Mouse (Mus musculus): ENCODE data around the gene Timm13. TPM values are rescaled to one million over a fixed set of nuclear protein-coding genes. Genes with fewer than 3 reads are reported as not detected.

The Timm13 gene
- polyA plus RNA-seq, 1 experiment: 135 TPM

DNA sequence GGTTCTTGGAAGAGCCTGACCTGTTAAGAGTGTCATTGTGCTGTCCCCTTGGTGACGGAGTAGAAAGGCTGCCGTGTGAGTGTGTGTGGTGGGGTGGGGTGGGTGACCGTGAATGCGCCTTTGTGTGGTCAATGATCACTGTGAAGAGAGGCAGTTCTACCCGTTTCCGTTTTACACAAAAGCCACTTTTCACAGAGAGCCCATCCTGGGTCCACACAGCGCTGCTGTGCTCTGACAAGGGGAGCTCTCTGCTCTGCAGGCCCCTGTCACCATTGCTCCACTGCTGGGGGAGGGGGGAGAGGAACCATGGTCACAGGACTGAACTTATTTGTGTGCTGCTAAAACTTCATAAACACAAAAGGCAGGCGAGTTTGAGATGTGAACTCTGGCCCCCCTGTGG is 43.4 kb downstream of the Timm13 start:
- Histone ChIP-seq H3K27ac (ENCODE audit: insufficient read depth, low read length) (no peak overlapping the region), H3K36me3 (ENCODE audit: control insufficient read depth, insufficient read depth, low read length, poor library complexity, severe bottlenecking) (0 out of 2 replicates have a peak, but pooled peaks cover 3% of the 10 kb centered on the region), H3K4me3 (ENCODE audit: low read depth, low read length) (no peak overlapping the region), H3K27me3 (ENCODE audit: control insufficient read depth, insufficient read depth, low read length, poor library complexity, severe bottlenecking) (no peaks in the 10 kb centered on the region), H3K9me3 (replicated peaks; ENCODE audit: control insufficient read depth, insufficient read depth, low read length, poor library complexity, severe bottlenecking) (no peaks in the 10 kb centered on the region), H3K4me1 (ENCODE audit: control insufficient read depth, insufficient read depth, low read length) (no peaks in the 10 kb centered on the region), H3K9ac (ENCODE audit: low read depth, poor library complexity, severe bottlenecking) (no peak overlapping the region)
- no peak for TF ChIP-seq EP300 (IDR thresholded peaks at IDR 0.05; ENCODE audit: insufficient read depth, low read depth, low read length)
- no peak for TF ChIP-seq POLR2A (IDR thresholded peaks at IDR 0.05; ENCODE audit: insufficient read depth, low read length)
- no peak for TF ChIP-seq CTCF (IDR thresholded peaks at IDR 0.05; ENCODE audit: low read depth, low read length)

DNA sequence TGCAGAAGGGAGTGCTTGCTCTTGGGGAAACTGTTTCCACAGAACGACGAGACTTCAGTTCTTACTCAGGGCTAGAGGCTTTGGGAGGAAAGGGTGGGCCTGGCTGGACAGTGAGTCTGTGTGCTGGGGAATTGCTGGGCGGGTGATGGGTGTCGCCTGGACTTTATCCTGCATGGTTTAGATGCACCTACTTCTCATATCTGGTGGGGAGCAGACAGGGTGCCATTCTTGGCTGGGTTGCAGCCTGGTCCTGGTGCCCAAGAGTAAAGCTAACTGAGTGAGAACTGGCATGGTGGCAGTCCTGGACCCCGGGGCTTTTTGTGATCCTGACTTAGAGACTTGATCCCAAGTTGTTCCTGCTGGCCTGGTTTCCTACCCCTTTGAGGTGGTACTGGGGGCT is 43.9 kb downstream of the Timm13 start:
- H3K9ac ChIP-seq (ENCODE audit: low read depth, poor library complexity, severe bottlenecking): no peak overlapping the region
- H3K27ac ChIP-seq (ENCODE audit: insufficient read depth, low read length): no peak overlapping the region
- no peaks in the 10 kb centered on the region for H3K9me3 ChIP-seq (replicated peaks; ENCODE audit: control insufficient read depth, insufficient read depth, low read length, poor library complexity, severe bottlenecking)
- no peaks in the 10 kb centered on the region for H3K4me1 ChIP-seq (ENCODE audit: control insufficient read depth, insufficient read depth, low read length)
- TF ChIP-seq POLR2A (IDR thresholded peaks at IDR 0.05; ENCODE audit: insufficient read depth, low read length) (no peak), EP300 (IDR thresholded peaks at IDR 0.05; ENCODE audit: insufficient read depth, low read depth, low read length) (no peak), CTCF (IDR thresholded peaks at IDR 0.05; ENCODE audit: low read depth, low read length) (no peak)
- H3K27me3 ChIP-seq (ENCODE audit: control insufficient read depth, insufficient read depth, low read length, poor library complexity, severe bottlenecking): no peaks in the 10 kb centered on the region
- H3K4me3 ChIP-seq (ENCODE audit: low read depth, low read length): no peak overlapping the region
- 0 out of 2 replicates have a peak, but pooled peaks cover 3% of the 10 kb centered on the region for H3K36me3 ChIP-seq (ENCODE audit: control insufficient read depth, insufficient read depth, low read length, poor library complexity, severe bottlenecking)

DNA sequence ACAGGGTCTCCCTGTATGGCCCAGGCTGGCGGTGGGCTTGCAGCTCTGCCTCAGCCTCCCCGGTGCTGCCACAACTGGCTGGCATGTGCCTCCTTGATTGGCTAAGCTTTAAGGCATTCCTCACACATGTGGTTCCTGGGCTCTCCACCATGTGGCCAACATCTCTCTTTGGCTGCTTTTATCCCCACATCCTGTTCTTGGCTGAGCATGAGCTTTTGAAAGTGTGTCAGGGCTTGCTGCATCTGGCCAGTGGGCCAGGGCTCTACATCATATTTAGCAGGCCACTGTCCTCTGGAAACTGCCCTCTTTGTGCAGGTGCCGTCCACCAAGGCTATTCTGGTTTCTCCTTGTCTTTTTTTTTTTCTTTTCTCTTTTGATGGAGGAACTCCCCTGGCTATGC is 44.5 kb downstream of the Timm13 start:
- no peaks in the 10 kb centered on the region for H3K4me1 ChIP-seq (ENCODE audit: control insufficient read depth, insufficient read depth, low read length)
- TF ChIP-seq EP300 (IDR thresholded peaks at IDR 0.05; ENCODE audit: insufficient read depth, low read depth, low read length) (no peak), POLR2A (IDR thresholded peaks at IDR 0.05; ENCODE audit: insufficient read depth, low read length) (no peak), CTCF (IDR thresholded peaks at IDR 0.05; ENCODE audit: low read depth, low read length) (no peak)
- no peak overlapping the region for H3K9ac ChIP-seq (ENCODE audit: low read depth, poor library complexity, severe bottlenecking)
- H3K9me3 ChIP-seq (replicated peaks; ENCODE audit: control insufficient read depth, insufficient read depth, low read length, poor library complexity, severe bottlenecking): no peaks in the 10 kb centered on the region
- no peak overlapping the region for H3K4me3 ChIP-seq (ENCODE audit: low read depth, low read length)
- 0 out of 2 replicates have a peak, but pooled peaks cover 3% of the 10 kb centered on the region for H3K36me3 ChIP-seq (ENCODE audit: control insufficient read depth, insufficient read depth, low read length, poor library complexity, severe bottlenecking)
- H3K27me3 ChIP-seq (ENCODE audit: control insufficient read depth, insufficient read depth, low read length, poor library complexity, severe bottlenecking): no peaks in the 10 kb centered on the region
- no peak overlapping the region for H3K27ac ChIP-seq (ENCODE audit: insufficient read depth, low read length)

DNA sequence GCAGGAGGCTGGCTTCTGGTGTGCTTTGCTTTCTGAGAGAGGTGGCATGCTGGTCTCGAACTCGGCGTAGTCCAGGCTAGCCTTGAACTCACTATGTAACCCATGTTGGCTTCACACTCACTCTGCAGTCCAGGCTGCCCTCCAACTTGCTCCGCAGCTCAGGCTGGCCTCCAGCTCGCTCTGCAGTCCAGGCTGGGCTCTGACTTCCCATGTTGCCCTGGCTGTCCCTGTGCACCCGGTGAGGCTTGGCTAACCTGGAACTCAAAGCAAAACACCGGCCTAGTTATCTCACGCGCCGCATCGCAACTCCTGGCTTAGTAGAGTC is 45.1 kb downstream of the Timm13 start:
- H3K9ac ChIP-seq (ENCODE audit: low read depth, poor library complexity, severe bottlenecking): peak overlapping the region; percentile 43
- H3K4me1 ChIP-seq (ENCODE audit: control insufficient read depth, insufficient read depth, low read length): no peaks in the 10 kb centered on the region
- H3K27ac ChIP-seq (ENCODE audit: insufficient read depth, low read length): no peak overlapping the region
- no peaks in the 10 kb centered on the region for H3K27me3 ChIP-seq (ENCODE audit: control insufficient read depth, insufficient read depth, low read length, poor library complexity, severe bottlenecking)
- 0 out of 2 replicates have a peak, but pooled peaks cover 3% of the 10 kb centered on the region for H3K36me3 ChIP-seq (ENCODE audit: control insufficient read depth, insufficient read depth, low read length, poor library complexity, severe bottlenecking)
- no peak for TF ChIP-seq CTCF (IDR thresholded peaks at IDR 0.05; ENCODE audit: low read depth, low read length)
- no peak for TF ChIP-seq EP300 (IDR thresholded peaks at IDR 0.05; ENCODE audit: insufficient read depth, low read depth, low read length)
- TF ChIP-seq POLR2A (IDR thresholded peaks at IDR 0.05; ENCODE audit: insufficient read depth, low read length): no peak
- no peaks in the 10 kb centered on the region for H3K9me3 ChIP-seq (replicated peaks; ENCODE audit: control insufficient read depth, insufficient read depth, low read length, poor library complexity, severe bottlenecking)
- peak overlapping the region; percentile 54 for H3K4me3 ChIP-seq (ENCODE audit: low read depth, low read length)

DNA sequence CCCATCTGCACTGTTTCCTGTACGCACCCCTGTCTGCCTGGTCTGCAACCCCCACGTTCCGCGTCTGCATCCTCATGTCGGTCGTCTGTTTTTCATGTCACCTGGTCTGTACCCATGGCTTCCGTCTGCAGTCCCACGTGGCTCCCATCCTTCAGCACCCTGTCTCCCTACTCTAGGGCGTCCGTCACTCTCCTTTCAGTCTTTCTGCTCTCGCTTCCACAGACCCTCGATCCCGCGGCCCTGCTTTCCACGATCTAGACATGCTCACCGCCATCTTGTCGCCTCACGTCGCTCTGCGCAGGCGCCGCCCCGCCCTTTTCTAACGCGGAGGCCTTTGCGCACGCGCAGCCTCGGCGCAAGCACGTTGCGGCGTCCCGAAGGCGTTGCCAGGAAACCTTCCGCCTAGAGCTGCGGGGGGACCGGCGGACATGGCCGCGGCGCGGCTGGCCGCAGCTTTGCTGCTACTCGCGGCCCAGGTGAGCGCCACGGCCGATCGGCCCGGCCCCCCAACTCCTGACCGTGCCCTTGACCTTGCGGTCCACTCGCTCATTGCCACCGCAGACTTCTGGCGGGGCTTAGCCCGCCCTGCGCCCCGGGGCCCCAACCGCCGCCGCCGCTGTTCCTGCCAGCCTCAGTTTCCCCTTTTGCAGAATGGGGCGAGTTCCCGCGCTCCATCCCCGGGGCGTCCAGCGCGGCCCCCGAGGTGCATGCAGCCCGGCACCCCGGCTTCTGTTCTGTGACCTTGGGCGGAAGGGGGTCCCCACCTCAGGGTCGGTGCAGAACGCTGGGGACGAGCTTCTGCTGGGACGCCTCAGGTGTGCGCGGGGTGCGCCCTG is 45.6 kb downstream of the Timm13 start, which contains the start of the genes Lsm7 and Sppl2b:
Gene Lsm7, minus strand, starts transcription at position 297 of the 836 bp plus-strand sequence.
Gene Sppl2b, plus strand, starts transcription at position 363 of the 836 bp plus-strand sequence.
- peak within 1 kb of the TSS; percentile 43 for H3K9ac ChIP-seq (ENCODE audit: low read depth, poor library complexity, severe bottlenecking)
- H3K9me3 ChIP-seq (replicated peaks; ENCODE audit: control insufficient read depth, insufficient read depth, low read length, poor library complexity, severe bottlenecking): no peaks in the 10 kb centered on the region
- H3K27ac ChIP-seq (ENCODE audit: insufficient read depth, low read length): no peak within 1 kb of the TSS
- 0 out of 2 replicates have a peak, but pooled peaks cover 3% of the 10 kb centered on the region for H3K36me3 ChIP-seq (ENCODE audit: control insufficient read depth, insufficient read depth, low read length, poor library complexity, severe bottlenecking)
- peak within 1 kb of the TSS; percentile 87 for H3K4me3 ChIP-seq (ENCODE audit: low read depth, low read length)
- H3K27me3 ChIP-seq (ENCODE audit: control insufficient read depth, insufficient read depth, low read length, poor library complexity, severe bottlenecking): no peaks in the 10 kb centered on the region
- H3K4me1 ChIP-seq (ENCODE audit: control insufficient read depth, insufficient read depth, low read length): no peaks in the 10 kb centered on the region
- TF ChIP-seq CTCF (IDR thresholded peaks at IDR 0.05; ENCODE audit: low read depth, low read length) (no peak), EP300 (IDR thresholded peaks at IDR 0.05; ENCODE audit: insufficient read depth, low read depth, low read length) (0 out of 2 replicates have a peak, but pooled peaks have one; percentile 16), POLR2A (IDR thresholded peaks at IDR 0.05; ENCODE audit: insufficient read depth, low read length) (peak; percentile 77)

Other genes with a start within 250 kb of the Timm13 start
- gene Btbd2, start 243.9 kb downstream of the Timm13 start, polyA plus RNA-seq (2011; ENCODE audit: insufficient read depth, insufficient read length, low read depth, missing spikeins): 45.6 and 47.1 TPM in 2 replicates
- 54.6 and 57.4 TPM in 2 replicates for gene Mknk2, start 222.9 kb downstream of the Timm13 start, polyA plus RNA-seq (2011; ENCODE audit: insufficient read depth, insufficient read length, low read depth, missing spikeins)
- gene Mob3a, start 199.0 kb downstream of the Timm13 start, polyA plus RNA-seq (2011; ENCODE audit: insufficient read depth, insufficient read length, low read depth, missing spikeins): 17.5 and 19.8 TPM in 2 replicates
- 7.2 and 9.6 TPM in 2 replicates for gene Izumo4, start 198.8 kb downstream of the Timm13 start, polyA plus RNA-seq (2011; ENCODE audit: insufficient read depth, insufficient read length, low read depth, missing spikeins)
- 53.8 and 55.2 TPM in 2 replicates for gene Ap3d1, start 158.7 kb downstream of the Timm13 start, polyA plus RNA-seq (2011; ENCODE audit: insufficient read depth, insufficient read length, low read depth, missing spikeins)
- gene Dot1l, start 145.8 kb downstream of the Timm13 start, polyA plus RNA-seq (2011; ENCODE audit: insufficient read depth, insufficient read length, low read depth, missing spikeins): 42.6 and 48.3 TPM in 2 replicates
- 90.1 and 100 TPM in 2 replicates for gene Sf3a2, start 102.8 kb downstream of the Timm13 start, polyA plus RNA-seq (2011; ENCODE audit: insufficient read depth, insufficient read length, low read depth, missing spikeins)
- gene Plekhj1, start 102.3 kb downstream of the Timm13 start, polyA plus RNA-seq (2011; ENCODE audit: insufficient read depth, insufficient read length, low read depth, missing spikeins): 73.5 and 81.6 TPM in 2 replicates
- 0.40 TPM in 1 of 2 replicates, not detected in the other for gene Amh, start 95.7 kb downstream of the Timm13 start, polyA plus RNA-seq (2011; ENCODE audit: insufficient read depth, insufficient read length, low read depth, missing spikeins)
- gene Jsrp1, start 87.5 kb downstream of the Timm13 start, polyA plus RNA-seq (2011; ENCODE audit: insufficient read depth, insufficient read length, low read depth, missing spikeins): 0.85 TPM in 1 of 2 replicates, not detected in the other
- 471 and 498 TPM in 2 replicates for gene Oaz1, start 74.3 kb downstream of the Timm13 start, polyA plus RNA-seq (2011; ENCODE audit: insufficient read depth, insufficient read length, low read depth, missing spikeins)
- gene Lingo3, start 56.9 kb downstream of the Timm13 start, polyA plus RNA-seq (2011; ENCODE audit: insufficient read depth, insufficient read length, low read depth, missing spikeins): 1.2 and 2.4 TPM in 2 replicates
- gene Lsm7, start 45.8 kb downstream of the Timm13 start, polyA plus RNA-seq (2011; ENCODE audit: insufficient read depth, insufficient read length, low read depth, missing spikeins): 105 and 135 TPM in 2 replicates
- gene Sppl2b, start 45.7 kb downstream of the Timm13 start, polyA plus RNA-seq (2011; ENCODE audit: insufficient read depth, insufficient read length, low read depth, missing spikeins): 5.9 and 7.6 TPM in 2 replicates
- 0.22 TPM in 1 of 2 replicates, not detected in the other for gene Tmprss9, start 29.1 kb downstream of the Timm13 start, polyA plus RNA-seq (2011; ENCODE audit: insufficient read depth, insufficient read length, low read depth, missing spikeins)
- 25.9 and 28.2 TPM in 2 replicates for gene Lmnb2, start 17.3 kb upstream of the Timm13 start, polyA plus RNA-seq (2011; ENCODE audit: insufficient read depth, insufficient read length, low read depth, missing spikeins)
- gene Gadd45b, start 29.1 kb upstream of the Timm13 start, polyA plus RNA-seq (2011; ENCODE audit: insufficient read depth, insufficient read length, low read depth, missing spikeins): 80.7 and 86.3 TPM in 2 replicates
- gene Gng7, start 114.0 kb upstream of the Timm13 start, polyA plus RNA-seq (2011; ENCODE audit: insufficient read depth, insufficient read length, low read depth, missing spikeins): 4.1 TPM in 2 replicates
- gene Diras1, start 124.7 kb upstream of the Timm13 start, polyA plus RNA-seq (2011; ENCODE audit: insufficient read depth, insufficient read length, low read depth, missing spikeins): 0.27 and 0.90 TPM in 2 replicates
- 2.8 and 4.5 TPM in 2 replicates for gene Slc39a3, start 136.5 kb upstream of the Timm13 start, polyA plus RNA-seq (2011; ENCODE audit: insufficient read depth, insufficient read length, low read depth, missing spikeins)
- 107 and 110 TPM in 2 replicates for gene Sgta, start 159.2 kb upstream of the Timm13 start, polyA plus RNA-seq (2011; ENCODE audit: insufficient read depth, insufficient read length, low read depth, missing spikeins)
- gene Thop1, start 169.1 kb upstream of the Timm13 start, polyA plus RNA-seq (2011; ENCODE audit: insufficient read depth, insufficient read length, low read depth, missing spikeins): 77.4 and 81.3 TPM in 2 replicates
- 0.68 TPM in 1 of 2 replicates, not detected in the other for gene Creb3l3, start 197.9 kb upstream of the Timm13 start, polyA plus RNA-seq (2011; ENCODE audit: insufficient read depth, insufficient read length, low read depth, missing spikeins)
- 46.3 and 53.0 TPM in 2 replicates for gene Map2k2, start 204.9 kb upstream of the Timm13 start, polyA plus RNA-seq (2011; ENCODE audit: insufficient read depth, insufficient read length, low read depth, missing spikeins)
- gene Zbtb7a, start 234.3 kb upstream of the Timm13 start, polyA plus RNA-seq (2011; ENCODE audit: insufficient read depth, insufficient read length, low read depth, missing spikeins): 12.6 and 14.4 TPM in 2 replicates

Data from ES-Bruce4 (cell line).